ENCODE assay signal across 17 mouse cellular contexts in genomic region chr3:108327275-108327674, GRCm38 (mm10). TPM values are rescaled to one million over a fixed set of nuclear protein-coding genes. Genes with fewer than 3 reads are reported as not detected.
DNase-seq lines count a peak whose midpoint lies in the region; ATAC-seq lines count a peak whose summit lies in the region.
"Had no signal": no experiment of that assay in that cellular context is flagged by ENCODE, and none has a peak within 500 bp of the region (broad histone marks: within the 10 kb centered on the region; RNA-seq: fewer than 3 reads in every experiment).

No protein-coding gene starts in this region.

- H3K4me2 ChIP-seq in heart, embryonic 11.5 days = no peak overlapping the region
- H3K4me2 ChIP-seq: embryonic facial prominence, embryonic 13.5 days; kidney, embryonic 15.5 days; liver, embryonic 11.5 days had no signal

- H3K9me3 ChIP-seq in heart, embryonic 11.5 days (replicated peaks; ENCODE audit: control insufficient read depth, low read length) = no peaks in the 10 kb centered on the region
- H3K9me3 ChIP-seq: embryonic facial prominence, embryonic 13.5 days; kidney, embryonic 15.5 days had no signal

- ATAC-seq in heart, embryonic 11.5 days (replicated peaks; ENCODE audit: insufficient number of reproducible peaks, low FRiP score, low TSS enrichment) = no peak
- ATAC-seq: CD4-positive, CD25-positive, alpha-beta regulatory T cell, adult 4 months; inflammation-experienced regulatory T-cells, adult 6 months; midbrain, embryonic 16.5 days had no signal

- 70% methylated on average over 8 of the region's 8 CpGs for WGBS in heart, embryonic 11.5 days (ENCODE audit: insufficient replicate concordance)

- peak; percentile 35 for DNase-seq in heart, postnatal 4 days
- peak; percentile 56 to 66 for DNase-seq in right cerebral cortex, adult 2 months (ENCODE audit: low spot score in 2 of 2)
- no peak for DNase-seq in right cerebral cortex, postnatal 4 days
- peak; percentile 26 to 57 for DNase-seq in layer of hippocampus, postnatal 14 days (ENCODE audit: low spot score in 2 of 2)
- DNase-seq in right cerebral cortex, postnatal 36 days (ENCODE audit: low spot score in 2 of 2) = peak; percentile 34 to 43
- DNase-seq in gastrocnemius, postnatal 25 days = no peak
- DNase-seq: thymus, adult 18-20 months had no signal

- peaks cover 14% of the 10 kb centered on the region for H3K4me1 ChIP-seq in heart, embryonic 11.5 days (ENCODE audit: control insufficient read depth, insufficient read depth, low read length)

- no peak overlapping the region for H3K4me3 ChIP-seq in heart, embryonic 11.5 days (ENCODE audit: low read depth, low read length)
- H3K4me3 ChIP-seq: embryonic facial prominence, embryonic 13.5 days; kidney, embryonic 15.5 days had no signal

- peaks cover 9% of the 10 kb centered on the region for H3K36me3 ChIP-seq in heart, embryonic 11.5 days (ENCODE audit: control insufficient read depth, insufficient read depth, low read length)

- H3K9ac ChIP-seq in heart, embryonic 11.5 days (ENCODE audit: low read depth, low read length) = no peak overlapping the region
- H3K9ac ChIP-seq: embryonic facial prominence, embryonic 13.5 days; kidney, embryonic 15.5 days had no signal

- no peaks in the 10 kb centered on the region for H3K27me3 ChIP-seq in heart, embryonic 11.5 days (ENCODE audit: control insufficient read depth, insufficient read depth, low read length)
- H3K27me3 ChIP-seq: embryonic facial prominence, embryonic 13.5 days; kidney, embryonic 15.5 days had no signal

- H3K27ac ChIP-seq in heart, embryonic 11.5 days (ENCODE audit: low read depth, low read length) = no peak overlapping the region
- H3K27ac ChIP-seq: kidney, embryonic 15.5 days had no signal

RNA-seq across cellular contexts. Expression of gene Mybphl, which starts 37.4 kb away (rescaled TPM):
- 10 to 100 TPM; 44.7 to 57.2 TPM for total RNA-seq in heart, postnatal 4 days (2021)
- polyA plus RNA-seq in heart, embryonic 11.5 days (2014; fragmentation: Nextera tagmentation; extraction: Ambion mirVana) = 70.4 and 77.2 TPM in 2 replicates
- total RNA-seq in layer of hippocampus, postnatal 14 days (2021) = under 1 TPM in 1 of 2 experiments, not detected in 1; 0.94 TPM
- not detected for total RNA-seq in gastrocnemius, postnatal 25 days (2021)
- total RNA-seq: adrenal gland, postnatal 14 days; hematopoietic stem cell, adult 5-6 weeks; megakaryocyte progenitor cell, adult 5-6 weeks had no signal
- polyA plus RNA-seq: CD4-positive, CD25-positive, alpha-beta regulatory T cell, adult 4 months; embryonic facial prominence, embryonic 13.5 days; inflammation-experienced regulatory T-cells, adult 6 months; kidney, embryonic 15.5 days; midbrain, embryonic 16.5 days had no signal

RNA-seq across cellular contexts. Expression of gene Sort1, which starts 43.4 kb away (rescaled TPM):
- total RNA-seq in heart, postnatal 4 days (2021) = 10 to 100 TPM; 28.9 to 32.3 TPM
- 20.2 and 28.7 TPM in 2 replicates for polyA plus RNA-seq in heart, embryonic 11.5 days (2014; fragmentation: Nextera tagmentation; extraction: Ambion mirVana)
- total RNA-seq in layer of hippocampus, postnatal 14 days (2021) = 100 to 1,000 TPM; 255 to 268 TPM
- 10 to 100 TPM; 34.0 to 48.3 TPM for total RNA-seq in gastrocnemius, postnatal 25 days (2021)
- polyA plus RNA-seq: inflammation-experienced regulatory T-cells, adult 6 months had no signal

RNA-seq across cellular contexts. Expression of gene Psrc1, which starts 56.4 kb away (rescaled TPM):
- 1 to 10 TPM; 6.7 to 8.8 TPM for total RNA-seq in heart, postnatal 4 days (2021)
- polyA plus RNA-seq in heart, embryonic 11.5 days (2014; fragmentation: Nextera tagmentation; extraction: Ambion mirVana) = 25.0 and 28.9 TPM in 2 replicates
- total RNA-seq in layer of hippocampus, postnatal 14 days (2021) = 10 to 100 TPM; 12.6 to 12.9 TPM
- under 1 TPM in 1 of 2 experiments, not detected in 1; 0.32 TPM for total RNA-seq in gastrocnemius, postnatal 25 days (2021)

Comparison
In these comparisons a context has a peak if more than half of its experiments do, and no peak if none do; other contexts are left out.
1. DNase-seq: peak in heart, postnatal 4 days (single experiment), right cerebral cortex, adult 2 months (2 of 2), layer of hippocampus, postnatal 14 days (2 of 2) and right cerebral cortex, postnatal 36 days (2 of 2); none in right cerebral cortex, postnatal 4 days (single experiment) and gastrocnemius, postnatal 25 days (single experiment).
2. RNA of gene Mybphl, which starts 37.4 kb away (total RNA-seq): 44.7 to 57.2 TPM in heart, postnatal 4 days; 0.94 TPM in layer of hippocampus, postnatal 14 days and not detected in gastrocnemius, postnatal 25 days; every median in the first group is over 10 times any median in the second.
3. RNA of gene Sort1, which starts 43.4 kb away (total RNA-seq): 255 to 268 TPM in layer of hippocampus, postnatal 14 days; 34.0 to 48.3 TPM in gastrocnemius, postnatal 25 days and 28.9 to 32.3 TPM in heart, postnatal 4 days; every median in the first group is over 4 times any median in the second.
4. RNA of gene Psrc1, which starts 56.4 kb away (total RNA-seq): 12.6 to 12.9 TPM in layer of hippocampus, postnatal 14 days and 6.7 to 8.8 TPM in heart, postnatal 4 days; 0.32 TPM in gastrocnemius, postnatal 25 days; every median in the first group is over 4 times any median in the second.